Mouse (Mus musculus) lung, embryonic 14.5 days (tissue): ENCODE data around the gene Zeb2. TPM values are rescaled to one million over a fixed set of nuclear protein-coding genes. Genes with fewer than 3 reads are reported as not detected.

Experiments used
- ATAC-seq: fragments of 200-750 bp; cut with Nextera tagmentation; 2 replicates; pipeline ENCODE4 v1.8.0; 2017; ENCODE audit warnings: mild to moderate bottlenecking, moderate TSS enrichment, moderate library complexity; ENCODE audit not compliant: insufficient read depth
- DNase-seq: peaks from one replicate; pipeline ENCODE4 v3.0.0-alpha.2; 2015
- H3K27ac ChIP-seq: fragments of 300-500 bp; sonication (generic); 2 replicates; pipeline ENCODE4 v1.5.1; 2014; ENCODE audit warnings: low read depth, mild to moderate bottlenecking, moderate library complexity
- H3K27me3 ChIP-seq: fragments of 300-500 bp; sonication (generic); 2 replicates; pipeline ENCODE4 v1.6.1; 2014; ENCODE audit warnings: low read length, control low read depth; ENCODE audit not compliant: insufficient read depth
- H3K36me3 ChIP-seq: fragments of 300-500 bp; sonication (generic); 2 replicates; pipeline ENCODE4 v1.6.1; 2014; ENCODE audit warnings: control low read depth; ENCODE audit not compliant: insufficient read depth
- H3K4me1 ChIP-seq: fragments of 300-500 bp; sonication (generic); 2 replicates; pipeline ENCODE4 v1.6.1; 2014; ENCODE audit warnings: antibody characterized with exemption, control low read depth; ENCODE audit not compliant: insufficient read depth
- H3K4me2 ChIP-seq: fragments of 300-500 bp; sonication (generic); 2 replicates; pipeline ENCODE4 v1.6.1; 2014; ENCODE audit warnings: mild to moderate bottlenecking
- H3K4me3 ChIP-seq: fragments of 300-500 bp; sonication (generic); 2 replicates; pipeline ENCODE4 v1.5.1; 2014; ENCODE audit warnings: low read depth, low read length
- H3K9ac ChIP-seq: fragments of 300-500 bp; sonication (generic); 2 replicates; pipeline ENCODE4 v1.6.1; 2014
- H3K9me3 ChIP-seq: fragments of 300-500 bp; sonication (generic); 2 replicates; pipeline ENCODE4 v1.6.1; 2016; ENCODE audit warnings: low read depth, low read length, control low read depth
- CTCF ChIP-seq: IDR thresholded peaks from 2 replicates; pipeline ENCODE4 v1.5.1; 2016; ENCODE audit warnings: antibody characterized with exemption, low read depth
- WGBS: fragments of 180-500 bp; shearing (Covaris S2); extraction: QIAGEN DNeasy Blood & Tissue Kit; methylation state at CpG from one replicate; pipeline ENCODE4 v1.1.7; 2014; 5-methylcytosine and 5-hydroxymethylcytosine counted together
- polyA plus RNA-seq: library from polyadenylated mRNA; unstranded; fragments of >200 nt; fragmentation: Nextera tagmentation; extraction: Ambion mirVana; gene quantifications from 2 replicates; pipeline ENCODE4 v1.2.1, GENCODE M21; 2014

Gene Zeb2
- polyA plus RNA-seq, 1 experiment from 2014 or later: 90.4 TPM

GRCm38 (mm10) chr2:44978038-44978437, 139.2 kb downstream of the Zeb2 start:
- no peaks in the 10 kb centered on the region for H3K36me3 ChIP-seq
- no peak overlapping the region for H3K9ac ChIP-seq
- H3K9me3 ChIP-seq: no peaks in the 10 kb centered on the region
- no peaks in the 10 kb centered on the region for H3K27me3 ChIP-seq
- 62% methylated on average over 6 of the region's 6 CpGs for WGBS
- no peak overlapping the region for H3K4me2 ChIP-seq
- ATAC-seq: no peak
- H3K4me1 ChIP-seq: peaks cover 11% of the 10 kb centered on the region
- peak; percentile 27 for DNase-seq
- no peak overlapping the region for H3K4me3 ChIP-seq
- H3K27ac ChIP-seq: no peak overlapping the region
- TF ChIP-seq CTCF: no peak

DNA sequence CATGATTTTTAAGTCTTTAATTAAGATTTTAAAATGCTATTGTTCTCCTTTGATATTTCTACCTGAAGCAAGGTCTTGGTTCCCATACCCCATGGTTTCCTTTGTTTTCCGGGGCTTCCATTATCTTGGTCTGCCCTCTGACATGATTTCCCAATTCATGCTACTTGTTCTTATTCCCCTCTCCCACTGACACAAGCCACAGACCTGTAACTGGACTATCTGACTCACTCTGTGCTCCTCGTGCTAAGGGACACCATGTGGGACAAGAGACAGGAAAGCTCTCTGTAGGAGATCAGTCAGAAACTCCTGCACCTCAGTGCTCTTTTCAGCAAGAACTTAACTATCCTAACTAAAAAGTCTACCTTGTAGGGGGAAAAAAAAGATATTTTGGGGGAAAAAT, 139.6 kb downstream of the Zeb2 start:
- H3K27me3 ChIP-seq: no peaks in the 10 kb centered on the region
- no peaks in the 10 kb centered on the region for H3K36me3 ChIP-seq
- ATAC-seq (no peak), DNase-seq (no peak)
- no peak overlapping the region for H3K9ac ChIP-seq
- no peak for TF ChIP-seq CTCF
- WGBS: 70% methylated on average over 2 of the region's 2 CpGs
- no peaks in the 10 kb centered on the region for H3K9me3 ChIP-seq
- H3K4me2 ChIP-seq: no peak overlapping the region
- H3K27ac ChIP-seq: no peak overlapping the region
- H3K4me3 ChIP-seq: no peak overlapping the region
- H3K4me1 ChIP-seq: peaks cover 11% of the 10 kb centered on the region

DNA sequence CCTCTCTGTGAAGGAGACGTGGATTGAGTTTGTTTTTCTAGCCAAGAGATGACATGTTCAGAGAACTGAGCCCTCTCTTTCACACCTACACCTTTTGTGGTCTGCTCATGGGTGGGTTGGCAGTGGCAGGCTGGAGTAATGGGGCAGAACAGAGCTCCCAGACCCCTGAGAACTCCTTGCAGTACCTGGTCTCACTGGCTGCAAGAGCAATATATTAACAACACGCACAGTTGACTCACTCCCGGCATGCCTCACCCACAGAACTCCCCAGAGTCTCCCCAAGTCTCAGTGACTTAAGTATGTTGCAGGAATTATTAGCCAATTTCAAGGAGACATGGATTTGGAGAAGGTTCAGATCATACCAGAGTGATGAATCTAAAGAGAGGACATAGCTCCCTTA, 140.1 kb downstream of the Zeb2 start:
- Histone ChIP-seq H3K9ac (no peak overlapping the region), H3K4me3 (no peak overlapping the region), H3K27ac (no peak overlapping the region), H3K36me3 (no peaks in the 10 kb centered on the region), H3K9me3 (no peaks in the 10 kb centered on the region), H3K4me1 (peaks cover 11% of the 10 kb centered on the region), H3K27me3 (no peaks in the 10 kb centered on the region), H3K4me2 (no peak overlapping the region)
- TF ChIP-seq CTCF: no peak
- 48% methylated on average over 3 of the region's 3 CpGs for WGBS
- no peak for ATAC-seq
- DNase-seq: no peak

GRCm38 (mm10) chr2:44976484-44976883, 140.7 kb downstream of the Zeb2 start:
- Histone ChIP-seq H3K4me2 (no peak overlapping the region), H3K9me3 (no peaks in the 10 kb centered on the region), H3K27ac (no peak overlapping the region), H3K36me3 (no peaks in the 10 kb centered on the region), H3K27me3 (no peaks in the 10 kb centered on the region), H3K9ac (no peak overlapping the region), H3K4me3 (no peak overlapping the region), H3K4me1 (peaks cover 11% of the 10 kb centered on the region)
- no peak for TF ChIP-seq CTCF
- WGBS: 36% methylated on average over 4 of the region's 4 CpGs
- no peak for ATAC-seq
- peak; percentile 20 for DNase-seq

DNA sequence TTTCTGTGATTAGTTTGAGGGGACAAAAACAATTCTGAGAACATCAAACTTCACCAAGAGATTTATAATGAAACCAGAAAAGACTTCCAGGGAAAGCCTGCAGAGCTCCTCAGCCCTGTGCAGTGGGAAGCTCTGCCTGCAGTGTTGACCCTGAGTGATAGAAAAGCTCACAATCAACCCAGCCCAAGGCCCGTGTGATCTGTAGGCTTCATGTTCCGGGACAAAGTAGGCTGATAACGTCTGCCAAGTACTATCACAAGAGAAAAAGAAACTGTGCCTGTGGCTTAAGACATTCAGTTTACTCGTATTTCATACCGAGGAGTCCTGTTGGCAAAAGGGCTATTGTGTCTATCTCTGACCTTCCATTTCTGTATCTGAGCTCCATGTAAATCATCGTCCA, 143.4 kb downstream of the Zeb2 start:
- DNase-seq: no peak
- WGBS: 71% methylated on average over 6 of the region's 6 CpGs
- Histone ChIP-seq H3K9ac (no peak overlapping the region), H3K27me3 (no peaks in the 10 kb centered on the region), H3K4me2 (no peak overlapping the region), H3K4me3 (no peak overlapping the region), H3K9me3 (no peaks in the 10 kb centered on the region), H3K27ac (no peak overlapping the region), H3K4me1 (peaks cover 1% of the 10 kb centered on the region; the same call in 1 of the 2 replicates), H3K36me3 (no peaks in the 10 kb centered on the region)
- no peak for TF ChIP-seq CTCF
- ATAC-seq: no peak

DNA sequence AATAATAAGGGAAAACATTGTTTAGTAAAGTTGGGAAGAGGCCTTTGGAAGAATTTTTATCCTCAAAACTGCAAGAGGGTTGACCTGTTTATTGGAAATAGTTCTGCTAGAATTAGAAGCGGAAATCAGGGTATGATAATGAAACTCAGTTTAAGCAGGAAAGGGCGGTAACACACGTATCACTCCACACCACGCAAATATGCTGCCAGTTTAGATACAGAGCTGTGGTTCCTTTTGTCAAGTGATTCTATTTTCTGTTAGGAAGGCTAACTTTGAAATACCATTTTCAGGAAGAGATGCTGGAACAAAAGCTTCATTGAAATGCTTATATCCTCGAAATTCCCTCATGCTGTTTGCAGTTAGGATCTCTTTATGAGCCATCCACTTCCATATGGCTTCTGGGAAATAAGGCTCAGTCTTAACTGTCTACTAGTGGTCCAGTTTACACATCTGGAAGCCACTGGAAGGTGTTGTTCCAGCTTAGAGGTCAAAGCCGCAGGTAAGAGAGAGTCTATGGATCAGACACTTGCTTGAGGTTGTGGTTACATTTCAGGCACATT, 147.0 kb downstream of the Zeb2 start:
- no peak overlapping the region for H3K27ac ChIP-seq
- no peaks in the 10 kb centered on the region for H3K4me1 ChIP-seq
- no peak for TF ChIP-seq CTCF
- ATAC-seq (no peak), DNase-seq (no peak)
- H3K9ac ChIP-seq: no peak overlapping the region
- H3K4me3 ChIP-seq: no peak overlapping the region
- no peak overlapping the region for H3K4me2 ChIP-seq
- H3K9me3 ChIP-seq: no peaks in the 10 kb centered on the region
- no peaks in the 10 kb centered on the region for H3K36me3 ChIP-seq
- H3K27me3 ChIP-seq: no peaks in the 10 kb centered on the region
- WGBS: 93% methylated on average over 6 of the region's 6 CpGs

- H3K4me3 ChIP-seq: no peak overlapping the region
- no peaks in the 10 kb centered on the region for H3K9me3 ChIP-seq
- H3K27me3 ChIP-seq: no peaks in the 10 kb centered on the region
- H3K9ac ChIP-seq: no peak overlapping the region
- no peak for TF ChIP-seq CTCF
- WGBS: 96% methylated on average over 1 of the region's 1 CpGs
- ATAC-seq: no peak
- no peaks in the 10 kb centered on the region for H3K36me3 ChIP-seq
- H3K4me2 ChIP-seq: no peak overlapping the region
- no peak overlapping the region for H3K27ac ChIP-seq
- H3K4me1 ChIP-seq: no peaks in the 10 kb centered on the region
- no peak for DNase-seq
Measured at GRCm38 (mm10) chr2:44969640-44970039, 147.6 kb downstream of the Zeb2 start.

DNA sequence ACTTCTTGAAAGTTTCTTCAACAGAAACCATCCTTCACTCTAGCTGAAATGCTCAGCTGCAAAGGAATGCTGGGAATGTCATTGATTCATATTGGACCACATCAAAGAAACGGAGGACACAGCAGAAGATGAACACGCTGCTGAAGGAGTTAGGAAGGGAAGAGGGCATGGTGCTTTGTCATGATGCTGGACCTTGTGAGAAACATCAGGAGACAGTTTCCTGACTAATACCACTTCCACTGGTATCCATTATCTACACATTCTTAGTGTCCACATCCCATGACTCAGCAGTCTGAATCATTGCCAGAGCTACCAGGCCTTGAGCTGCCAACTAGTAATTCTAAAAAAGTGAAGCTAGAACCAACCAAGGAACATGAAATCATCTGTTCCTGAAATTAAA, 148.0 kb downstream of the Zeb2 start:
- H3K9ac ChIP-seq: no peak overlapping the region
- H3K36me3 ChIP-seq: no peaks in the 10 kb centered on the region
- H3K27ac ChIP-seq: no peak overlapping the region
- no peak overlapping the region for H3K4me2 ChIP-seq
- no peak for TF ChIP-seq CTCF
- H3K27me3 ChIP-seq: no peaks in the 10 kb centered on the region
- WGBS: 53% methylated on average over 2 of the region's 2 CpGs
- H3K4me3 ChIP-seq: no peak overlapping the region
- no peaks in the 10 kb centered on the region for H3K4me1 ChIP-seq
- peak; percentile 21 for DNase-seq
- no peaks in the 10 kb centered on the region for H3K9me3 ChIP-seq
- ATAC-seq: no peak
